Mouse (Mus musculus): ENCODE results near the gene Cep97. TPM values are rescaled to one million over a fixed set of nuclear protein-coding genes. Genes with fewer than 3 reads are reported as not detected.
"Not testable (repeated sequence)": the region's sequence is repeated elsewhere in the genome, so short reads cannot be mapped to it uniquely, and the experiment has no call there.

The Cep97 gene
- polyA plus RNA-seq, 1 experiment, result 20.6 TPM

- TF ChIP-seq CTCF (IDR thresholded peaks at IDR 0.05; ENCODE audit: low read depth, low read length) (peak; percentile 34), EP300 (IDR thresholded peaks at IDR 0.05; ENCODE audit: insufficient read depth, low read depth, low read length) (no peak)
- H3K9me3 ChIP-seq (replicated peaks; ENCODE audit: control insufficient read depth, insufficient read depth, low read length, poor library complexity, severe bottlenecking), result no peaks in the 10 kb centered on the region
- no peak overlapping the region for H3K9ac ChIP-seq (ENCODE audit: low read depth, poor library complexity, severe bottlenecking)
These were observed 29.7 kb upstream of the Cep97 start for GRCm38 (mm10) chr16:55964126-55964949.

GRCm38 (mm10) chr16:55963068-55963467, 28.4 kb upstream of the Cep97 start:
- peaks cover 12% of the 10 kb centered on the region for H3K36me3 ChIP-seq (ENCODE audit: control insufficient read depth, insufficient read depth, low read length, poor library complexity, severe bottlenecking)
- not testable (repeated sequence) for H3K9ac ChIP-seq (ENCODE audit: low read depth, poor library complexity, severe bottlenecking); H3K27me3 ChIP-seq (ENCODE audit: control insufficient read depth, insufficient read depth, low read length, poor library complexity, severe bottlenecking); H3K9me3 ChIP-seq (replicated peaks; ENCODE audit: control insufficient read depth, insufficient read depth, low read length, poor library complexity, severe bottlenecking); H3K4me1 ChIP-seq (ENCODE audit: control insufficient read depth, insufficient read depth, low read length); H3K27ac ChIP-seq (ENCODE audit: insufficient read depth, low read length); H3K4me3 ChIP-seq (ENCODE audit: low read depth, low read length)

More at GRCm38 (mm10) chr16:55964126-55964949, 29.7 kb upstream of the Cep97 start:
- no peaks in the 10 kb centered on the region for H3K4me1 ChIP-seq (ENCODE audit: control insufficient read depth, insufficient read depth, low read length)
- no peak overlapping the region for H3K4me3 ChIP-seq (ENCODE audit: low read depth, low read length)
- H3K36me3 ChIP-seq (ENCODE audit: control insufficient read depth, insufficient read depth, low read length, poor library complexity, severe bottlenecking), result peaks cover 22% of the 10 kb centered on the region
- no peak overlapping the region for H3K27ac ChIP-seq (ENCODE audit: insufficient read depth, low read length)
- no peaks in the 10 kb centered on the region for H3K27me3 ChIP-seq (ENCODE audit: control insufficient read depth, insufficient read depth, low read length, poor library complexity, severe bottlenecking)

- H3K9ac ChIP-seq (ENCODE audit: low read depth, poor library complexity, severe bottlenecking); H3K36me3 ChIP-seq (ENCODE audit: control insufficient read depth, insufficient read depth, low read length, poor library complexity, severe bottlenecking); H3K27me3 ChIP-seq (ENCODE audit: control insufficient read depth, insufficient read depth, low read length, poor library complexity, severe bottlenecking); H3K4me3 ChIP-seq (ENCODE audit: low read depth, low read length); H3K4me1 ChIP-seq (ENCODE audit: control insufficient read depth, insufficient read depth, low read length); H3K9me3 ChIP-seq (replicated peaks; ENCODE audit: control insufficient read depth, insufficient read depth, low read length, poor library complexity, severe bottlenecking); H3K27ac ChIP-seq (ENCODE audit: insufficient read depth, low read length): not testable (repeated sequence)
These were observed 19.5 kb upstream of the Cep97 start for GRCm38 (mm10) chr16:55954196-55954595.

GRCm38 (mm10) chr16:55952771-55953170, 18.1 kb upstream of the Cep97 start:
- no peaks in the 10 kb centered on the region for H3K36me3 ChIP-seq (ENCODE audit: control insufficient read depth, insufficient read depth, low read length, poor library complexity, severe bottlenecking)
- no peak overlapping the region for H3K9ac ChIP-seq (ENCODE audit: low read depth, poor library complexity, severe bottlenecking)
- TF ChIP-seq POLR2A (IDR thresholded peaks at IDR 0.05; ENCODE audit: insufficient read depth, low read length), result no peak
- no peak for TF ChIP-seq CTCF (IDR thresholded peaks at IDR 0.05; ENCODE audit: low read depth, low read length)
- no peak for TF ChIP-seq EP300 (IDR thresholded peaks at IDR 0.05; ENCODE audit: insufficient read depth, low read depth, low read length)
- peaks cover 4% of the 10 kb centered on the region; the same call in 1 of the 2 replicates for H3K9me3 ChIP-seq (replicated peaks; ENCODE audit: control insufficient read depth, insufficient read depth, low read length, poor library complexity, severe bottlenecking)
- no peak overlapping the region for H3K4me3 ChIP-seq (ENCODE audit: low read depth, low read length)
- H3K27me3 ChIP-seq (ENCODE audit: control insufficient read depth, insufficient read depth, low read length, poor library complexity, severe bottlenecking), result no peaks in the 10 kb centered on the region
- no peaks in the 10 kb centered on the region for H3K4me1 ChIP-seq (ENCODE audit: control insufficient read depth, insufficient read depth, low read length)
- no peak overlapping the region for H3K27ac ChIP-seq (ENCODE audit: insufficient read depth, low read length)

- Histone ChIP-seq H3K9ac (ENCODE audit: low read depth, poor library complexity, severe bottlenecking) (no peak overlapping the region), H3K9me3 (replicated peaks; ENCODE audit: control insufficient read depth, insufficient read depth, low read length, poor library complexity, severe bottlenecking) (peaks cover 5% of the 10 kb centered on the region; the same call in 1 of the 2 replicates), H3K27ac (ENCODE audit: insufficient read depth, low read length) (no peak overlapping the region), H3K4me3 (ENCODE audit: low read depth, low read length) (no peak overlapping the region), H3K36me3 (ENCODE audit: control insufficient read depth, insufficient read depth, low read length, poor library complexity, severe bottlenecking) (no peaks in the 10 kb centered on the region), H3K27me3 (ENCODE audit: control insufficient read depth, insufficient read depth, low read length, poor library complexity, severe bottlenecking) (no peaks in the 10 kb centered on the region), H3K4me1 (ENCODE audit: control insufficient read depth, insufficient read depth, low read length) (no peaks in the 10 kb centered on the region)
- TF ChIP-seq POLR2A (IDR thresholded peaks at IDR 0.05; ENCODE audit: insufficient read depth, low read length) (no peak), CTCF (IDR thresholded peaks at IDR 0.05; ENCODE audit: low read depth, low read length) (no peak), EP300 (IDR thresholded peaks at IDR 0.05; ENCODE audit: insufficient read depth, low read depth, low read length) (no peak)
These were observed 17.1 kb upstream of the Cep97 start for GRCm38 (mm10) chr16:55951679-55952327.

- no peak overlapping the region for H3K9ac ChIP-seq (ENCODE audit: low read depth, poor library complexity, severe bottlenecking)
- H3K4me3 ChIP-seq (ENCODE audit: low read depth, low read length), result no peak overlapping the region
- H3K4me1 ChIP-seq (ENCODE audit: control insufficient read depth, insufficient read depth, low read length), result no peaks in the 10 kb centered on the region
- TF ChIP-seq EP300 (IDR thresholded peaks at IDR 0.05; ENCODE audit: insufficient read depth, low read depth, low read length), result no peak
- TF ChIP-seq CTCF (IDR thresholded peaks at IDR 0.05; ENCODE audit: low read depth, low read length), result peak; percentile 20
- TF ChIP-seq POLR2A (IDR thresholded peaks at IDR 0.05; ENCODE audit: insufficient read depth, low read length), result no peak
- H3K36me3 ChIP-seq (ENCODE audit: control insufficient read depth, insufficient read depth, low read length, poor library complexity, severe bottlenecking), result no peaks in the 10 kb centered on the region
- H3K9me3 ChIP-seq (replicated peaks; ENCODE audit: control insufficient read depth, insufficient read depth, low read length, poor library complexity, severe bottlenecking), result peaks cover 10% of the 10 kb centered on the region; the same call in 1 of the 2 replicates
- no peak overlapping the region for H3K27ac ChIP-seq (ENCODE audit: insufficient read depth, low read length)
- H3K27me3 ChIP-seq (ENCODE audit: control insufficient read depth, insufficient read depth, low read length, poor library complexity, severe bottlenecking), result no peaks in the 10 kb centered on the region
These were observed 16.5 kb upstream of the Cep97 start for GRCm38 (mm10) chr16:55950946-55951678.

Data from ES-Bruce4 (cell line).